Mouse (Mus musculus) heart, postnatal 10 days (tissue): ENCODE measurements at regions not wholly inside any gene's neighbourhood (a gene's known extent, or its start where the extent isn't known, plus 50 kb on each side); places are given as distances from the start of the nearest gene placed in this dataset.

Experiments
- DNase-seq, 2 experiments: peaks; one replicate each; pipeline ENCODE4 v3.0.0; 2021
- intact Hi-C: fragments of 180-260 bp; cut with DNase I; formaldehyde crosslinking; loops from one replicate; pipeline ENCODE4 v1.15.1; 2025

- DNase-seq: no peak
- intact Hi-C loops: no loop called here
Observed at GRCm38 (mm10) chr10:17529851-17530509, 193.0 kb upstream of the Cited2 start.

- peak; percentile 28 to 40 for DNase-seq
Observed at GRCm38 (mm10) chr10:17531021-17531420, 192.0 kb upstream of the Cited2 start.

GRCm38 (mm10) chr10:17538944-17539533, 184.0 kb upstream of the Cited2 start:
- intact Hi-C loops: no loop called here
- DNase-seq: no peak

More at GRCm38 (mm10) chr10:17531021-17531420, 192.0 kb upstream of the Cited2 start:
- intact Hi-C loops: no loop called here

GRCm38 (mm10) chr10:17540404-17541375, 182.3 kb upstream of the Cited2 start:
- no peak for DNase-seq
- intact Hi-C loops: no loop called here

DNA sequence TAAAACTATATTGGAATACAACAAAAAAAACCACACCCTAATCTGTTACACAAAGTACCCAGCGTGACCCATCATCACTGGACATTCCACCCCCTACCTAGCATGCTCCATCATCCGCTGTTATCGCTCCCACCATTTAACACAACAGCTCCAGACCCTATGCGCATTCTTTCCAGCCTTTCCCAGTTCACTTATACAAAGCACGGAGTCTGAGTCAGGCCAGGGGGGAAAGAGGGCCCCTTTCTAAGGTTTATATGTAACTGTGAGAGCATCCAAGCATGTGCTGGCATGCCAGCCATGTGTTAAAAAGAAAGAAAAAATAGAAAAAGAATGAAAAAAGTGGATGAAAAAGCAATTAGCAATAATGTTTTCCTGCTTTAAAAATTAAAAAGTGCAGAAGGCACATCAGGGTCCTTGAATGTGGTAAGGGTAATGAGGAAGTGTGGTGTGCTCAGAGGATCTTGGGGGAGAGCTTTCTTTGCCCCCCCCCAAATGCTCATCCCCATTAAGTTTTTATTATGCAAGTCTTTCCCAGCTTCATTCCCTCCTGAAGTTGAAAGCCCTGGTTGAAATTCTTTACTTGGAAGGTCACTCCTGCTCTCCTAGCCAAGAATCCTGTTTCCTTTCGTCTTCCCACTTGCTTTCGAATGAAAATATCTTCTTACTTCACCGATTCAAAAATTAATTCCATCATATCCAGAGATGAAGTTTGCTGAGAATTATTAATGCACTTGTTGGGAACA, 180.7 kb upstream of the Cited2 start:
- intact Hi-C loops: no loop called here
- peak in 1 of 2 experiments; percentile 55 for DNase-seq

DNA sequence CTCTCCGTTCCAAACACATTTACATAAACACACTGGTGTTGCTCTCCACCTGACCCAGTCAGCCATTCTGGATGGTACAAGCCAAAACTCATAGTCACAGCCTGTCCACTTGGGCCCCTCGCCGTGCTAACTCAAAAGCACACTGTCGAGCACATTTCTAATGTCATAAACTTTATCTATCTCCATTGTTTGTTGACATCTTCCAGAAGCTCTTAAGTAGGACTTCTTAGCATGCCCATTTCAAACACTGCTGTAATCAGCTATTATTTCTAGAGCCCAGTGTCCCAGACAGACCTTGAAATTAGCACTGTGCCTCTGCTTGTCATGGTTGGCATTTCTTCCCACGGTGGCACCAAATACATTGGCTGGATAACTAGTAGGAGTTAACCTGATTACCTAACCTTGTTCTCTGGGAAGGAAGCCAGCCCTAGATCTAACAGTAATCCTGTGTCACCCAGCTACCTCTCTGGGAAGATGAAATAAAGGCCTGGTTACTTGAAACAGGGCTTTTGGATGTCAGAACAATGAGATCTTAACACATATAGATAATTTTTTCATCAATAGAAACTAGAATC, 180.1 kb upstream of the Cited2 start:
- DNase-seq: no peak
- intact Hi-C loops: no loop called here

GRCm38 (mm10) chr10:17545291-17545690, 177.7 kb upstream of the Cited2 start:
- intact Hi-C loops: no loop called here
- DNase-seq: peak in 1 of 2 experiments; percentile 34

DNA sequence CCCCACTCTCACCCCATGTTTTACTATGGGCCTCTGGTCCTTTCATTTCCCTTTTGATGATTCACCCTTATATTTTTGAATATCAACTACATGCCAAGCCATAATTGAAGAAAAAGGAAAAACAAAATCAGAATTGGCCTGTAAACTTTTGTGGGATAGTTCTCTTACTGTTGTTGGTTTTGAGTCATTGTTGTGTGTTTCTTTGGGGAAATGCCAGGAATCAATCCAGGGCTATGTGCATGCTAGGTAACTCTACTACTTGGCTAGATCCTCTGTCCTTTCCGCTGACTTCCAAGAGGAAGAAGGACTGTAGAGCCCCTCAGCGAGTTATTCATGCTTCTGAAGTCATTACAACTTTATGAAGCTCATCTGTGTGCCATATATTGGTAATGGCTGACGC, 175.0 kb upstream of the Cited2 start:
- DNase-seq: no peak
- intact Hi-C loops: no loop called here

GRCm38 (mm10) chr10:17548629-17549580, 174.1 kb upstream of the Cited2 start:
- intact Hi-C loops: no loop called here

GRCm38 (mm10) chr10:17549711-17550637, 173.0 kb upstream of the Cited2 start:
- intact Hi-C loops: no loop called here
- DNase-seq: no peak

More at GRCm38 (mm10) chr10:17548629-17549580, 174.1 kb upstream of the Cited2 start:
- DNase-seq: no peak

DNA sequence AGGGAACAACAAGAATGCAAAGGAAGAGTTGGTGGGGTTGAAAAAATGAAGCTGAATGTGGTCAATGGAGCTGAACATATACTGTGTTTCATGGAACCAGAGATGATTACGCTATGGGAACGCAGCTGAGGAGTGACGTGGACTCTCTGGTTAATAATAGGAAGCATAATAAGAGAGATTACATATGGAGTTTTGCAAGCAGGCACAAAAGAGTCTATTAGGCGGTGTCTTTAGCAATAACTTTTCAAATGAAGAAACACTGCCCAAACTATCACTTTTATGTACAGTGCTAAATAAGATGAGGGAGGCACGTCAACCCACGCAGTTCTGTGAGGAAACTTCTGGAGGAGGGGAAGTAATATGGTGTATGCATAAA, 172.4 kb upstream of the Cited2 start:
- intact Hi-C loops: no loop called here
- DNase-seq: no peak

- intact Hi-C loops: no loop called here
- DNase-seq: no peak
Observed at GRCm38 (mm10) chr10:17551869-17552268, 171.1 kb upstream of the Cited2 start.

DNA sequence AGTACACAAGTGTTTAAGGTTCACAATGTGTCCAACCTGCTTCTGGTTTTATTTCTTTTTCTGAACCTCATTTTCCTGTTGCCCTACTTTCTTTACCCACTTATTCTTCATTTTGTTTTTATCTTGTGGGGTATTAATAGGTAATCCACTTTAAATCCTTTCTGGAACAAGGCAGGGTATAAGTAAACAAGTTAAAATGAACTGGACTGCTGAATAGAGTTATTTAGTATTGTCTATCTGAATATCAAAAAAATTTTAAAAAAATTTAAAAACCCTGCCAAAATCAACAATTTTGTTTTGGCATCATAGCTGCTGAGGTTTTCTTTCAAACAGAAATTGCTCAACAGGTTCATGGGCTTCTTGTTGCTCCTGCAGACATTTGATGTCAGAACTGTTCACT, 170.7 kb upstream of the Cited2 start:
- no peak for DNase-seq
- intact Hi-C loops: no loop called here

DNA sequence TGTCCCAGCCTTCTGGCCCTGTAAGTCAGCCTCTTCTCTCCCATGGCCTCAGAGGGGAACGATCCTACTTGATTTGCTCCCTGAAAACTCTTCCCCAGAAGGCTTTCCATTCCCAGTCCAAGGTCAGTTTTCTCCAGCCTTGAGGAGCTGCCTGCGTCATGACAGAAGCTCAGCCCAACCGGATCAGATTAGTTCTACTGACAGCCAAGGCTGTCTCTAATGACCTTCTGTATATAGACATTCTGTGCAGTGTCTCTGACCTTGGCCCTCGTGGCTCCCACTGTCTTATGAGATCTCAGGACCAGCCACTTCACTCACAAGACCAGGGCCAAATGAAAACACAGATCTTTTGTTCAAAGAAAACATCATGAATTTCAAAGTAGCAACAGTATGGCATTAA, 166.6 kb upstream of the Cited2 start:
- no peak for DNase-seq
- intact Hi-C loops: no loop called here

DNA sequence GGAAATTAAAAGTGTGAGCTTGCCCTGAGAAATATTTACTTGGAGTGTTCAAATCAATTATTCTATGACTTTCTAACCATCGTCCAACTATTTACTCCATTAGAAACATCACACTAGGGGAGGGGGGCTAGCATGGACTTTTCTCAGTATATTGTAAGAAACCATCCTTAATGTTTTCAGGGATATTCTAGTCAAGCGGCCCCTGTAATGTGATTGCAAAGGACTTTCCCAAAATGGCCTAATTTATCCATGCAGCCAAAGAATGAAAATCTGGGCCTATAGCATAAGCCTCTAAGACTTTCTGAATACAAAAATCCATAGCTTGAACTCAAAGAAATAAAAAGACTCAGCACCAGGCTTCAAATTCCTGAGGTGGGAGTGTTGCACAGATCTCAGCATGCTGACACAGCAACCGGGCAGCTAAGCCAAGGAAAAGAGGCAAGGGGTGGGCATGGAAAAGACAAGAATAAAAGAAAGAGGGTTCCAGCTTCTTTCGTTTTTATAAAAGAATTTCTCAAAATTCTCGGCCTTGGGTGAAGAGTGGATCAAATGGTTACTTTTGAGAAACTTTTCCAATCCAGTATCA, 163.6 kb upstream of the Cited2 start:
- no peak for DNase-seq
- intact Hi-C loops: no loop called here

DNA sequence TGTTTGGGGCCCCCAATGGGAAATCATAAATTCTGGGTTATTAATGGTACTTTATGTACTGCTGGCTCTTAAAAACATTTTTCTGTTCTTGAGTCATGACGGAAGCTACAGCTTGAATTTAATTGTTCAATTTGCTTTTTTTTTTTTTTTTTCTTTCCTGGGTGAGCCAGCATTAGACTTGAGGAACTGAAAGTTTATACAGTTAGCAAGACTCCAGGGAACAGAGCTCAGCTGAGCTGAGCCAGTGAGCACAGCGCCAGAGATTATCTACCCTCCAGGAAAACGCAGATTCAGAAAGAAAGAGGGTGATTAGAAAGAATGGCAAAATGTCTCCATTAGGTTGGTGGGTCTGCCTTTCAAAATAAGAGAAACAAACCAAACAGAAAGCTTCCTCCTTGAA, 163.0 kb upstream of the Cited2 start:
- intact Hi-C loops: loop anchor here (5.0 kb wide), 1 partner anchor 162 kb away; the partner anchor contains the start of gene Cited2
- peak in 1 of 2 experiments; percentile 47 for DNase-seq

DNA sequence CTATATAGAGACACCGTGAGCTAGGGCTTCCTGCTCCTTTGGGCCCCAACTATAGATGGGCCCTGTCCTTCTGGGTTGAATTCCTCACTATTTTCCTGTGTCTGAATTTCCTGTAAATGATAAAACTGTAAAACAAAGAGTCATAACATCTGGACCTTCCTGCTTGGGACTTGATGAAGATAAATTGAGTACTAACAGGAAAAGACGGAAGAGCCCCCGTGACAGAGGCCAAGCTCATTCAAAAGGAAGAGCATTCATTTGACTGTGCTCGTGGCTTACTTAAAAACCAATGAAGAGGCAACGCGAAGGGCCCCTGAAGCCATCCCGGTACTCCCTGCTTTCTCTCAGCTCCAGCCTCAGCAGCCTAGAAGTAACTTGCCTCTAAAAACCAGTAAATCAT, 161.6 kb upstream of the Cited2 start:
- no peak for DNase-seq
- intact Hi-C loops: loop anchor here (5.0 kb wide), 1 partner anchor 161 kb away; the partner anchor contains the start of gene Cited2

DNA sequence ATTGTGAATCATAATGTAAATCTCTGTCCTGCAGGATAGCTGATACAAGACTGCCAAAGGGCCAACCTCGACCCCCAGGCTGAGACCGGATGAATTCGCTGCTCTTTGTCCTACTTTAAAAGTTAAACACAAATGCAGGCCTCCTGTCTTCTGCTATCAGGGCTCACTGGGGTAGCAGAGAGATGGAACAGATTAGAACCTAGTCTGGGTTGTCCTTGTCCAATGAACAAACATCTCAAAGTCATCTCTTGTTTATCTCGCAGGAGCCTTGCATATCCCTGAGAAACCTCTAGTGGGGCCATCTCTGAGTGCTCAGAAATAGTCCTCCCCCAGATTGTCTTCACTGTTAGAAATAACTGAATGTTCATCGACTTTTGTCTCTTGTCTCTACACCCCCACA, 161.0 kb upstream of the Cited2 start:
- intact Hi-C loops: loop anchor here (5.0 kb wide), 1 partner anchor 160 kb away; the partner anchor contains the start of gene Cited2
- no peak for DNase-seq
